Mouse (Mus musculus): ENCODE measurements around the gene Kcna4.

Kcna4 gene

GRCm38 (mm10) chr2:107289990-107290696 is at the start of gene Kcna4:
TSS of gene Kcna4 (plus strand) at chr2:107290639.
- DNase-seq (ENCODE audit: extremely low read depth, low read depth): no peak

- no peak for DNase-seq (ENCODE audit: extremely low read depth, low read depth)
Measured at GRCm38 (mm10) chr2:107258091-107258490, 32.3 kb upstream of the Kcna4 start.

- DNase-seq (ENCODE audit: extremely low read depth, low read depth): no peak
Measured at GRCm38 (mm10) chr2:107266251-107266650, 24.2 kb upstream of the Kcna4 start.

GRCm38 (mm10) chr2:107270050-107270449 is 20.4 kb upstream of the Kcna4 start:
- DNase-seq (ENCODE audit: extremely low read depth, low read depth): no peak

- DNase-seq (ENCODE audit: extremely low read depth, low read depth): no peak
Measured at GRCm38 (mm10) chr2:107290697-107291019, 219 bp downstream of the Kcna4 start.

GRCm38 (mm10) chr2:107291142-107291541 is 703 bp downstream of the Kcna4 start:
- no peak for DNase-seq (ENCODE audit: extremely low read depth, low read depth)

- no peak for DNase-seq (ENCODE audit: extremely low read depth, low read depth)
Measured at GRCm38 (mm10) chr2:107294521-107294920, 4.1 kb downstream of the Kcna4 start.

GRCm38 (mm10) chr2:107301886-107302285 is 11.4 kb downstream of the Kcna4 start:
- no peak for DNase-seq (ENCODE audit: extremely low read depth, low read depth)

GRCm38 (mm10) chr2:107304707-107305106 is 14.3 kb downstream of the Kcna4 start:
- DNase-seq (ENCODE audit: extremely low read depth, low read depth): no peak

GRCm38 (mm10) chr2:107306077-107306476 is 15.6 kb downstream of the Kcna4 start:
- no peak for DNase-seq (ENCODE audit: extremely low read depth, low read depth)

- no peak for DNase-seq (ENCODE audit: extremely low read depth, low read depth)
Measured at GRCm38 (mm10) chr2:107318636-107319035, 28.2 kb downstream of the Kcna4 start.

GRCm38 (mm10) chr2:107321596-107322226 is 31.3 kb downstream of the Kcna4 start:
- no peak for DNase-seq (ENCODE audit: extremely low read depth, low read depth)

GRCm38 (mm10) chr2:107324090-107324489 is 33.7 kb downstream of the Kcna4 start:
- no peak for DNase-seq (ENCODE audit: extremely low read depth, low read depth)

- no peak for DNase-seq (ENCODE audit: extremely low read depth, low read depth)
Measured at GRCm38 (mm10) chr2:107327276-107327675, 36.8 kb downstream of the Kcna4 start.

- no peak for DNase-seq (ENCODE audit: extremely low read depth, low read depth)
Measured at GRCm38 (mm10) chr2:107341291-107341690, 50.9 kb downstream of the Kcna4 start.

GRCm38 (mm10) chr2:107344807-107345206 is 54.4 kb downstream of the Kcna4 start:
- DNase-seq (ENCODE audit: extremely low read depth, low read depth): no peak

- no peak for DNase-seq (ENCODE audit: extremely low read depth, low read depth)
Measured at GRCm38 (mm10) chr2:107345299-107345698, 54.9 kb downstream of the Kcna4 start.

Measured in MEL-GATA-1-ER (cell line).